Mouse (Mus musculus) retina, adult 2 months (tissue): ENCODE measurements around the gene Lonrf2.

Experiments used
- DNase-seq: peaks from one replicate; pipeline ENCODE4 v3.0.0-alpha.2; 2012; ENCODE audit warnings: low read depth, low spot score

Lonrf2 gene

DNA sequence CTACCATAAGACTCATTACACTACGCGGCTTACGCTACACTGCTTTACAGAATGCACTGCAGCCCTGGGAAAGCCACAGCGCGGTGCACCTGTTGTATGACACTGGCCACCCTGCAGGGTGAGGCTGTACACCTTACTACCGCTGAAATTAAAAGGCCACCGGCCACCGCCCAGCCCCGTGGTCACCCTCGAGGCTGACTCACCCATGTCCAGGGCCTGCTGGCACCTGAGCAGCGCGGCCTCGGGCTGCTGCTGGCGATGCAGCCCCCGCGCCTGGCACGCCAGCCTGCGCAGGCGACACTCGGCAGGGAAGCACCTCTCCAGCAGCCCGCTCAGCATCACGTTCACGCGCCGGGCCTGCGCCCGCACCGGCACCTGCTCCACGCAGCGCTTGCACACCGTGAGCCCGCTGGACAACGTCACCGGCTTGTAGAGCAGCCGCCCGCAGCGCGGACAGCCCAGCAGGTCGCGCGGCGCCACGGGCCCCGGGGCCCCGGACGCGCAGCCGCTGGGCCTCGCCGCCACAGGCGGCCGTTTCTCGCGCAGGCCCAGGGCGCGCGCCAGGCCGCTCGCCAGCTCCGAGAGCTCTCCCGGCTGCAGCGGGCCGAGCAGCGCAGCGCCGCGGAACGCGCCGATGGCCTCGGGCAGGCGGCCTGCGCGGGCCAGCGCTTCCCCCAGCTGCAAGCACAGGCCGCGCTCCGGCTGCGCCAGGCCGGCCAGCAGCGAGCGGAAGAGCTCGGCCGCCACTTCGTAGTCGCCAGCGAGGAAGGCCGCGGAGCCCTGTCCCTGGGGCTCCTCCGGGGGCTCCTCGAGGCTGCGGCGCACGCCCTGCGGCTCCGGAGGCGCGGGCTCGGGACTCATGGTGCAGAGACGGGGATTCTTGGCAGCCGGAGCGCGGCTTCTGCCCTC is 689 bp downstream of the Lonrf2 start:
- no peak for DNase-seq

- no peak for DNase-seq
Observed at GRCm38 (mm10) chr1:38834899-38835298, 1.6 kb downstream of the Lonrf2 start.

- DNase-seq = no peak
Observed at GRCm38 (mm10) chr1:38824926-38825325, 11.6 kb downstream of the Lonrf2 start.

DNA sequence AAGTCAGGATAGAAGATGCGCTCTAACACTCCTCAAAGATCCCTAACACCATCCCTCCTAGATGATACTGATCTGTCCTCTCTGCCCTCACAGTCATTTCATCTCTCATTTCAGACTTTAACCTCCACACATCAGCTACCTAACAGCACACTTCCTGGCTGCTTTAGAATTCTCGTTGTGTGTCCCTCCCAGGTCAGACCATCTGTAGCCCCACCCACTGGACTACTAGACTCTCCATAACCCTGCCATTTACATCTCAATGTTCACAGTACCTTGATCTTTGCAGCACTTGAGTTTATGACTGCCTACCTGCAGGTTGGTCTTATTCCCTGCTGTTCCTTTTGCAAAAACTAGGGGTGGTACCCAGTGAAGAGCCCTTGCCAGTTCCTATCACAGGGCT is 12.7 kb downstream of the Lonrf2 start:
- no peak for DNase-seq

DNA sequence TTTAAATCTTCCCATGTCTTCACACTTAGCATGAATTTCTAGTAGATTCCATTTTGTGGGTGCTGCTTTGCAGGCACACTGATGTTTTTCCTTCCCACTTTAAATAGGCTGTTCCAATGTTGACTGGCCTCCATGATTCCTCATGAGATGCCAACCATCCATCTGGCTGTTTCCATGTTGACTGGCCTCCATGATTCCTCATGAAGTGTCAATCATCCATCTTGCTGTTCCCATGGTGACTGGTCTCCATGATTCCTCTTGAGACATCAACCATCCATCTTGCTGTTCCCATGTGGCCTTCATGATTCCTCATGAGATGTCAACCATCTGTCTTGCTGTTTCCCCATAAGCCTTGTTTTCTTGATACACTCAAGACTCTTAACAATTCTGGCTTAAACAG is 16.8 kb downstream of the Lonrf2 start:
- no peak for DNase-seq

GRCm38 (mm10) chr1:38817671-38818070 is 18.8 kb downstream of the Lonrf2 start:
- no peak for DNase-seq

- no peak for DNase-seq
Observed at GRCm38 (mm10) chr1:38817268-38817667, 19.2 kb downstream of the Lonrf2 start.

DNA sequence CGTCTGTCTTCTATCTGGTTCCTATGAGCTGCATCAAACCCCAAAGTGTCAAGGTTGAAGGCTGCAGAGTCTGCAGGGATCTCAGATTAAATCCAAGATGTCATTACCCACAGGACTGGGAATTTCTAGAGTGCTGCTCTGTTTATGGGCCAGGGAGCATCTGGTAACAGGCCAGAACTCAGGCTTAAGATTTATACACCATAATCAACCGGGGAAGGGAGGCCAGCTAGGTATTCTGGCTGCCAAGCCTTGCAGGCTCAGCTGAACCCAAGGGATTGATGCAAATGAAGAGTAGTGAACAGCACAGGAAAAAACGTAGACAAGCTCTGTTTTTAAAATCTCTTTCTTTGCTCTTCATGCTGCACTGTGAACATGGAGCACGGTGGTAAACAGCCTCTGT is 20.2 kb downstream of the Lonrf2 start:
- no peak for DNase-seq

DNA sequence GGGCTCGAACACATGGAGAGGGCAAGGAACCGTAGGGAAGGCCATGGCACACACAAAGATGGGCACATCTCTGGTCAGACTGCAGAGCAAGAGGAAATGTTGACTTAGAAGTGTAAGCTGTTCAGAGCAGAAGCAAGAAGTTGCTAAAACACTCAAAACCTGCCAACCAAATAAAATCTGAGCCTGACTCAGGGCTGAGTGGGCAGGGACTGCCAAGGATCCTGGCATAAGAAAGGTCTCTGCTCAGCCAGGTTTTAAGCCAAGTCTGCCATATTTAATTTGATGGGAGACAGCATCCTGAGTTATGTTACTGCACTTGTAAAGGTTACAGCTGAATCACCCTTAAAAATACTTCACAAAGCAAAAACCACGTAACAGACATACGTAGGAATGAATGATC is 29.4 kb downstream of the Lonrf2 start:
- no peak for DNase-seq

- DNase-seq = no peak
Observed at GRCm38 (mm10) chr1:38800402-38800801, 36.1 kb downstream of the Lonrf2 start.

DNA sequence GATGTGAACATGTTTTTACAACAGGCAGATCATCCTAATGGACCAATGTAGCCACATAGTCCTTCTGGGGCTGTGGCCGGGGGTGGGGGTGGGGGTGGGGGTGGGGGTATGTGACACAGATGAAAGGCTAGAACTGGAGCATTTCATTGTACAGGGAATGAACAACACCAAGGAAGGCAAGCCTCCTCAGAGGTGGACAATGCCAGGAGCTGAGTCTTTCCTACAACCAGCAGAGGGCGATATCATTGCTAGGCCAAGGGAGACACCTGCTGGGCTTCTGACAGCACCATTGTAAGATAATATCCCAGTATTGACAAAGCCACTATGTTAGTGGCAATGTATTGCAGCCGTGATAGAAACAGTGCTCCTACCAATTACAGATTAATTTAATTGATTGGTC is 37.2 kb downstream of the Lonrf2 start:
- DNase-seq = no peak

DNA sequence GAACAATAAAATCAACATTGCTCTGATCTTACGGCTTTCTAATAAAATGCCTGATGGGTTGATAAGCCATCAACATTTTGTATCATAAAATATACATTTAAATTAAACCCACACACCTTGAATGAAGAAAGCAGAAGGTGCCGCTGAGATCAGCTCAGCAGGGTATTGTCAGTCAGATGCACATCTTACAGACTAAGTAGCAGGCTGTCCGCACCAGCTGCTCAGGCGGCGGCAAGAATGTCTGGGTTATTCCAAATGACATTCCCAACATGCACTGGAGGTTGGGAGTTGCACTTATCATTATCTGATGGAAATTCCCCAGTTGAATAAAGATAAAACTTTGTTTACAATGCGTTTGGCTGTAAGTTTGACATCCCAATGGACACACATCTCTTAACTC is 39.6 kb downstream of the Lonrf2 start:
- DNase-seq = no peak

- DNase-seq = no peak
Observed at GRCm38 (mm10) chr1:38795496-38795895, 41.0 kb downstream of the Lonrf2 start.

DNA sequence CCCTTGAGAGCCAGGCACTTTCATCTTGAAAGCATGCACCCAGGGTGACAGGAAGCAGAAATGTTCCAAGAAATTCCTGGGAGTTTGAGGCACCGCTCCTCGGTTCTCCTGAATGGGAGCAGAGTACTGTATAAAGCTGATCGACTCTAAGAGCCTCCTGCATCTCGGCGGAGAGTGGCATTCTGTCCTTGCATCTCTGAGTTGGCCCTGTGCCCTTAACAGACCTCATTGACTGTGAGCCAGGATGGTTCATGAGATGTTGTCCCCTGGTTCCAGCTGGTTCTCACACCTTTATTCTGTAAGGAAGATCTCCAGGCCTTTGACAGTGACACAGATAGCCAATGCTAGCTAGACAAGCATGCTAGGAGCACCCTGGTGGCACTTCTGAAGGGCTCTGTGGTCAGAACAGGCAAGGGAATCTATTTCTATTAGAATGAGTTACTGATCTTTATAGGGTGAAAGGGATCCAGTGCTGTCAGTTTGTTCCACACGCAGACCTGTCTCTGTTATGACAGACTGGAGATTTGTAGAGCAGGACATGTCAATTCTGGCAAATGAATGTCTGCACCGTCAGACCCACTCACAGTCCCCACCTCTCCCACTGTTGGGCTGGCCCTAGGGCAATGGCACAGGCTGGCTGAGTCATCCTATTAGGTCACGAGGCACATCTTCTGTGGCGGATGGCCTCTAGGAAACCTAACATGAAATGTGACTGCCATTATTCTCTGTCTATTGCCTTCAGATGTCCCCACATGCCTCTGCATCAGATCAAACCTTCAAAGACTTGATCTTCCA is 45.3 kb downstream of the Lonrf2 start:
- no peak for DNase-seq

DNA sequence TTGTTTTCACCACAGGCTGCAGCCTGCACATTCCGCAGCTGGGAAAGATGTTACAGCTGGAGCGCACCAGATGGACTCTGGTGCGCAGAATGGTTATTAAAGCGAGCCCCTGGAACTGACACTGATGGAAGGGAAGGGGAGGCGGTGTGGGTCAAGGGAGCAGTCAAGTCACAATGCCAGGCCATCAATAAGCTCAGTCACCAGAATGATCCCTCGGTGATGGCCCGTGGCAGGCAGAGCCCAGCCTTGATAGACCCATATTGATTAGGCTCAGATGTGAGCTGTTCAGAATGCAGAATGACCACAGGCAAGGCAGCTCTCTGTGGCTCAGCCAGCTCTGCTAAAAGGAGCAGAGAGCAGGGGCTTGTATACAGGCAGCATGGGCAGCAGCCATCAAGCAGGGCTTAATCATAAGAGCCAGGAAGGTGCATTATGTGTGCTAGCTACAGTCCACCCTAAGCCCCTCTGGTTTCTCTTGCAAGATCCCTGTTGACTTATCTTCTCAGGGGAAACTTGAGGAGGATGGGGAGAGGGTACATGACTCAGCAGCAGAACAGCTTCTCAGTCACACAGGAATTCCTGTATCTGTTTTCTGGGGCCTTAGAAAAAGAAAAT is 46.4 kb downstream of the Lonrf2 start:
- no peak for DNase-seq

GRCm38 (mm10) chr1:38788904-38789303 is 47.6 kb downstream of the Lonrf2 start:
- no peak for DNase-seq

- peak; percentile 25 for DNase-seq
Observed at GRCm38 (mm10) chr1:38787443-38787842, 49.1 kb downstream of the Lonrf2 start.

DNA sequence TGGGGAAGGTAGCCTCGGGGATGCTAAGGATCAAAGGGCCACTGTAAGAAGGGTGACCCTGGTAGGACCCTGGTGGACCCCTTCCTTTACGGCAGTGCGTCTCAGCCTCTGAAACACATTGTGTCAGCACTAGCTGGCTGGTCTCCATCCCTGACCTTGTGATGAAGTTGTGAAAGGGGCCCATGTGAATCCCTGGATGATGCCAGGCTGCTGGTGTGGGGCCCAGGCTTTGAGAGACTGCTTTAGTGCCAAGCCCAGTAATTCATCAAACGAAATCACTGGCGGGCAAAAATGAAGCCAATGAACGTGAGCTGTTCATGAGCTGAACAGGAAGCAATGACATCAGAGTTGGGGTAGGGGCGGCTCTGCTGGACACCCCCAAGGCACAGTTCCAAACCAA is 50.2 kb downstream of the Lonrf2 start:
- no peak for DNase-seq

GRCm38 (mm10) chr1:38778271-38778670 is 58.2 kb downstream of the Lonrf2 start:
- no peak for DNase-seq

DNA sequence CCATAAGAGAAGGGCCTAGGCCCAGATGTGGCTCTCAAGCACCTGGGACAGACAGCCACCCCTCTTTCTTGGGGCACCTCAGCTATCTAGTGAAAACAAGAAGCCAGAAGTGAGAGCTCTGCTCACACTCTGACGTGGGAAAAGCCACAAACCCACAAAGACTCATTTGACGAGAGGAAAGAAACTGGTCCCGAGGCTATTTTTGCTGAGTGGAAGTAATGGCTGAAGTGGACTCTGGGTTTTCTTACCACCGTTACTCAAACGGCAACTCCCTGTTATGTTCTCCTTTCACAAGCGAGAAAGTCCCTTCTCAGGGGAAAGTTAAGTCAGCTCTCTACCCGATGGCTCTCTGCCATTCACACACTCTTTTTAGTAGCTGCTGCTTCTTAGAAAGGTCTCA is 59.0 kb downstream of the Lonrf2 start:
- DNase-seq = no peak

DNA sequence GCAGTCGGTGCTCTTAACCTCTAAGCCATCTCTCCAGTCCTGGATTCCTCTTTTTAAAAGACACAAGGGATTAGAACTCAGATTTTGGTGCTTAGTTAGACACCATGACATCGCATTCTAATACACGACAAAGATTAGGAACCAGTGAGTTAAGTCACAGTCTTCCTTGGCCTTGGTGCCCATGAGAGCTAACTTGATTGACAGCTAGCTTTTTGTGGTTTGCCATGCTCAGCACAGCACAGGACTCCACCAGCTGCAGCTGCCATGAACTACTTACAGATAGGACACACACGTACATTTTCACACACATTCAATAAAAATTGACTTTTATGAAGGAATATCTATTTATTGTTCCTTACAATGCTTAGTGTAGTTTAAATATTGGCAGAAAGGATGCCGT is 60.8 kb downstream of the Lonrf2 start:
- no peak for DNase-seq

- DNase-seq = no peak
Observed at GRCm38 (mm10) chr1:38770676-38771075, 65.8 kb downstream of the Lonrf2 start.
